Mouse (Mus musculus): Measurements from ENCODE around the gene Gkap1. TPM values are rescaled to one million over a fixed set of nuclear protein-coding genes. Genes with fewer than 3 reads are reported as not detected.

Gene Gkap1
- total RNA-seq (2023) = 1 to 10 TPM; 3.9 to 4.2 TPM

GRCm38 (mm10) chr13:58275599-58275998 is at the start of gene Gkap1:
TSS of gene Gkap1 (minus strand) at chr13:58275699.

DNA sequence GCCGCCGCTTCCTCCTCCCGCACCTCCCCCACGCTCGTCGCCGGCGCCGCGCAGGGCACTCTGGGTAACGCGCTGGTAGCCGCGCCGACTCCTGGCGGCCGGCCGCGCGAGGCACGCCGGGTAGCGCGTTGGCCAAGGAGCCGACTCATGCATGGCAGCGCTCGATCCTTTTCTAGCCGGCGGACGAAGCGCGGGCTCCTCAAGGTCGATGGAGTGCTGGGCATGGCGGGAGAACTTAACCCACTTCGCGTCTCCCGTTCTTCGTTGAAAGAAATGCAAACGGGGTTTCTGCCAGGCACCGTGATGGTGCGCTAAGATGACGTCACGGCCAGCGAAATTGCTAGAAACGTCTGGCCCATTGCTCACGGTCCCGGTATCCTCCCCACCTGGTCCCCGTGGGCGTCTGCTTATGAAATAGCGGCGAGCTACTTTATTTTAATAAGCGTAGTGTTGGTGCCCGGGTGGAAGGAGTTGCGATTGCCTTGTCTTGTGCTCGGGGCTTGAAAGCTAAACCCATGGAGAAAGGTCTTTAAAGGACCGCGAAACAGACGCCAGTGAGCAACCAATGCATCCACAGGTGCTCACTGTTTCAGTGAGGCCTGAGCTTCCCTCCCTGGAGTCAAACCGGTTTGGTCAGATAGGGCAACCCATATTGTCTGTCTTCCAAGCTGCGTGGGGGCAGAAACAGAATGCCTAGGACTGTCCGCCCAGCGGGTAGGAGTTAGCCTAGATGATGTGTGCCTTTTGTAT is 59.7 kb downstream of the Gkap1 start, which contains the start of gene Ubqln1:
TSS of gene Ubqln1 (minus strand) at position 62 of the 750 bp plus-strand sequence.

Other genes starting within 250 kb of the Gkap1 start
- under 1 TPM; 0.18 to 0.26 TPM for gene Klhl3, start 162.1 kb downstream of the Gkap1 start, total RNA-seq (2023)
- gene Hnrnpa0, start 147.1 kb downstream of the Gkap1 start, total RNA-seq (2023) = 10 to 100 TPM; 72.1 to 78.4 TPM
- gene Idnk, start 118.0 kb downstream of the Gkap1 start, total RNA-seq (2023) = 10 to 100 TPM; 26.7 to 39.7 TPM
- 10 to 100 TPM; 44.0 to 46.6 TPM for gene Ubqln1, start 60.0 kb downstream of the Gkap1 start, total RNA-seq (2023)
- under 1 TPM in 1 of 2 experiments, not detected in 1; 0.09 TPM for gene Kif27, start 83.4 kb upstream of the Gkap1 start, total RNA-seq (2023)
- 1 to 10 TPM; 8.9 to 9.1 TPM for gene 2210016F16Rik, start 109.5 kb upstream of the Gkap1 start, total RNA-seq (2023)
- gene Rmi1, start 126.5 kb upstream of the Gkap1 start, total RNA-seq (2023) = 10 to 100 TPM; 18.3 to 18.5 TPM
- gene Hnrnpk, start 127.6 kb upstream of the Gkap1 start, total RNA-seq (2023) = 100 to 1,000 TPM; 738 to 744 TPM

Measured in neutrophil, adult 83 days (primary cell).